Mouse (Mus musculus): ENCODE data around the gene D17Wsu92e.

DNA sequence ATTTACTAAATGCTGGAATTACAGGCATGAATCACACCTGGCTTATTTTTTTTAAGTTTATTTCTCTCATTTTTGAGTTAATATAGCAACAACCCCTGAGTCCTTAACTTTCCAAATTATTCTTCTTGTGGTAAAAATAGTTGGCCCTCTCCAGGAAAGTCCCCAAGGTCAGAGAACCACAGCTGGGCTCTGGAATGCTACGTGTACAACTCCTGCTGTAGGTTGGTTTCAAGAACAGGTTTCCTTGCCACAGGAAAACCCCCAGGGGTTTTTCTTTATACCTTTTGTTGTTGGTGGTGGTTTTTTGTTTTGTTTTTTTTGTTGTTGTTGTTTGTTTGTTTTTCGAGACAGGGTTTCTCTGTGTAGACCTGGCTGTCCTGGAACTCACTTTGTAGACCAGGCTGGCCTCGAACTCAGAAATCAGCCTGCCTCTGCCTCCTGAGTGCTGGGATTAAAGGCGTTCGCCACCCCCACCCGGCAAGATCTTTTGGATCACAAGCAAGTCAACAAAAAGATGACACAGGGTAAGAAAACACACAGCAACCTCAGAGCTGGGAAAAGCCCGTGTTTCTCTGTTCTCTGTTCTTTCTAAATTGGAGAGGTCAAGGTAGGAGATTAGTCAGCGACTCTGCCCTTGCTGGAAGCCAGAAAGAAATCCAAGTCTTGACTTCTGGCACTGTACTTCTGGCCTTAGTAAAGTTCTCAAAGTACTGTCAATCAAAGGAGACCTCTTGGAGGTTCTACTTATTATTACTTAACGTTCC lies 2.9 kb upstream of the D17Wsu92e start:
- TF ChIP-seq MAX (IDR thresholded peaks at IDR 0.05; ENCODE audit: low read length): no peak
- no peak for TF ChIP-seq POLR2A (IDR thresholded peaks at IDR 0.05; ENCODE audit: low read depth, low read length)
- no peak for TF ChIP-seq SIN3A (IDR thresholded peaks at IDR 0.05; ENCODE audit: low read length)
- TF ChIP-seq UBTF (IDR thresholded peaks at IDR 0.05; ENCODE audit: low read depth, low read length): no peak
- no peak for TF ChIP-seq E2F4 (IDR thresholded peaks at IDR 0.05; ENCODE audit: insufficient replicate concordance, low read depth, low read length)
- TF ChIP-seq CTCF (conservative IDR thresholded peaks at IDR 0.05 in 1 of 2, IDR thresholded peaks at IDR 0.05 in 1 of 2; ENCODE audit: low read depth in 2 of 2, low read length in 2 of 2): no peak
- TF ChIP-seq TBP (conservative IDR thresholded peaks at IDR 0.05; ENCODE audit: low read depth, low read length): no peak
- TF ChIP-seq CHD1 (IDR thresholded peaks at IDR 0.05; ENCODE audit: low read depth, low read length): no peak
- no peak for TF ChIP-seq SMC3 (IDR thresholded peaks at IDR 0.05; ENCODE audit: low read depth, low read length)
- no peak for TF ChIP-seq KAT2A (IDR thresholded peaks at IDR 0.05; ENCODE audit: insufficient replicate concordance, low read length)
- no peak for TF ChIP-seq USF2 (conservative IDR thresholded peaks at IDR 0.05; ENCODE audit: low read depth, low read length)

Data from CH12.LX (cell line).